ENCODE assay signal across 9 mouse cellular contexts in the genomic region with DNA sequence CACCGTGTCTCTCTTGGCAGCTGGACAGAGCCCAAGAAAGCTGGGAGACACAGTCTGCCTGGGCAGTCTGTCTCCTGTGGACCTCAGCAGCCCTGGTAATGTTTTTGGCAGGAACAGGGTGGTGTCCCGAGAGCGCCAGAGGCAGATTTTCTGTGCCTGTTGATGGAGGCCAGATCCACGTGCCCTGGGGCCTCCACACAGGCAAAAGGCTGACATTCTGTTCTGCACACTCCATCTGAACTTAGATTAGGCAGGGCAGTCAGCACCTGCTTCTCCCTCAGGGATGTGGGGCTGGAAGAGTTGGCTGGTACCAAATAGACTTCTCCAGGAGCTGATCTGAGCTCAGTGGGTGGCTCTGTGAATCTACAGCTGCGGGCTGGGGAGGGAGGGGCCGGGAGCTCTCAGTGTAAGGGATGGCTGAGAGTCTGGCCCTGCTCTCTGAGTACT.
DNase-seq lines count a peak whose midpoint lies in the region; ATAC-seq and TF ChIP-seq lines count a peak whose summit lies in the region.
"Had no signal": no experiment of that assay in that cellular context is flagged by ENCODE, and none has a peak within 500 bp of the region (broad histone marks: within the 10 kb centered on the region; RNA-seq: fewer than 3 reads in every experiment).

No protein-coding gene starts in this region.

- no peaks in the 10 kb centered on the region for H3K4me1 ChIP-seq in heart, adult 2 months (ENCODE audit: control insufficient read depth, insufficient read depth, low read length)
- H3K4me1 ChIP-seq in heart, embryonic 12.5 days (replicated peaks): peaks cover 19% of the 10 kb centered on the region

- H3K27ac ChIP-seq in heart, adult 2 months: no peak overlapping the region
- no peak overlapping the region for H3K27ac ChIP-seq in heart, embryonic 12.5 days (ENCODE audit: poor library complexity, severe bottlenecking)
- H3K27ac ChIP-seq: liver, embryonic 14.5 days had no signal

- H3K27me3 ChIP-seq in heart, adult 2 months (ENCODE audit: control insufficient read depth, insufficient read depth, low read length): no peaks in the 10 kb centered on the region
- peaks cover 19% of the 10 kb centered on the region for H3K27me3 ChIP-seq in heart, embryonic 12.5 days (replicated peaks)

- DNase-seq in heart, adult 2 months: peak; percentile 55 to 77
- peak; percentile 37 for DNase-seq in 3134 (ENCODE audit: extremely low read depth, insufficient read length, low spot score)
- peak; percentile 88 for DNase-seq in brain, embryonic 14.5 days (ENCODE audit: low read depth)
- peak; percentile 64 to 73 for DNase-seq in heart, adult 9 months (ENCODE audit: low spot score in 2 of 2)
- DNase-seq in left cerebral cortex, postnatal 4 days: peak; percentile 75
- DNase-seq in T-cell, adult 2 months (ENCODE audit: low spot score): no peak

- TF ChIP-seq EP300 in heart, adult 2 months (IDR thresholded peaks at IDR 0.05; ENCODE audit: insufficient read depth, low read depth, low read length): 0 out of 2 replicates have a peak, but pooled peaks have one; percentile 63

- 23% methylated on average over 6 of the region's 6 CpGs for WGBS in heart, adult 2 months
- 22% methylated on average over 6 of the region's 6 CpGs for WGBS in heart, embryonic 12.5 days

- H3K9me3 ChIP-seq in heart, embryonic 12.5 days (replicated peaks): no peaks in the 10 kb centered on the region

- H3K4me2 ChIP-seq in heart, embryonic 12.5 days: no peak overlapping the region

- no peak for TF ChIP-seq CTCF in heart, adult 2 months (IDR thresholded peaks at IDR 0.05)
- no peak for TF ChIP-seq CTCF in brain, embryonic 14.5 days (IDR thresholded peaks at IDR 0.05; ENCODE audit: borderline replicate concordance, extremely low read depth, insufficient read depth, insufficient read length)

- H3K79me2 ChIP-seq in heart, adult 2 months (replicated peaks; ENCODE audit: control insufficient read depth, insufficient read depth, low read length): no peaks in the 10 kb centered on the region

- intact Hi-C loops in heart, adult 2 months (cut with DNase I): loop anchor here (5.0 kb wide), 1 partner anchor 47 kb away; no protein-coding TSS in a partner anchor
- intact Hi-C loops in left cerebral cortex, postnatal 4 days (cut with DNase I): no loop called here

- no peaks in the 10 kb centered on the region for H3K36me3 ChIP-seq in heart, adult 2 months (ENCODE audit: control insufficient read depth, insufficient read depth, low read length)
- H3K36me3 ChIP-seq in heart, embryonic 12.5 days: no peaks in the 10 kb centered on the region

- ATAC-seq in heart, embryonic 12.5 days (ENCODE audit: insufficient number of reproducible peaks, low FRiP score): no peak
- no peak for ATAC-seq in megakaryocyte, adult 5-6 weeks (ENCODE audit: poor library complexity, severe bottlenecking)

- TF ChIP-seq POLR2A in heart, adult 2 months (IDR thresholded peaks at IDR 0.05; ENCODE audit: insufficient read depth, low read depth, low read length): no peak
- TF ChIP-seq POLR2A in brain, embryonic 14.5 days (IDR thresholded peaks at IDR 0.05; ENCODE audit: borderline replicate concordance, extremely low read depth, insufficient read depth, insufficient read length, poor library complexity, severe bottlenecking): no peak

- no peak overlapping the region for H3K9ac ChIP-seq in heart, adult 2 months (ENCODE audit: low read depth, low read length)
- H3K9ac ChIP-seq in heart, embryonic 12.5 days: no peak overlapping the region
- H3K9ac ChIP-seq: liver, embryonic 14.5 days had no signal

- no peak overlapping the region for H3K4me3 ChIP-seq in heart, adult 2 months
- no peak overlapping the region for H3K4me3 ChIP-seq in heart, embryonic 12.5 days
